Mouse (Mus musculus) limb, embryonic 10.5 days (tissue): Measurements from ENCODE around the gene Pth2r. TPM values are rescaled to one million over a fixed set of nuclear protein-coding genes. Genes with fewer than 3 reads are reported as not detected.
A peak's percentile ranks its signal among the peaks of the same experiment; 100 is the strongest.

ENCODE experiments used
- DNase-seq: peaks from one replicate; pipeline ENCODE4 v3.0.0-alpha.2; 2017; ENCODE audit warnings: low spot score
- H3K27ac ChIP-seq: fragments of 300-500 bp; sonication (generic); 2 replicates; pipeline ENCODE4 v1.5.1; 2016; ENCODE audit warnings: mild to moderate bottlenecking
- H3K27me3 ChIP-seq: fragments of 300-500 bp; sonication (generic); 2 replicates; pipeline ENCODE4 v1.6.1; 2016; ENCODE audit warnings: low read depth, mild to moderate bottlenecking; ENCODE audit not compliant: poor library complexity, severe bottlenecking
- H3K36me3 ChIP-seq: fragments of 300-500 bp; sonication (generic); 2 replicates; pipeline ENCODE4 v1.6.1; 2016; ENCODE audit warnings: mild to moderate bottlenecking, moderate library complexity
- H3K4me1 ChIP-seq: fragments of 300-500 bp; sonication (generic); 2 replicates; pipeline ENCODE4 v1.6.1; 2016
- H3K4me3 ChIP-seq: fragments of 300-500 bp; sonication (generic); 2 replicates; pipeline ENCODE4 v1.5.1; 2016; ENCODE audit warnings: mild to moderate bottlenecking, moderate library complexity
- H3K9me3 ChIP-seq: fragments of 300-500 bp; sonication (generic); replicated peaks from 2 replicates; pipeline ENCODE4 v1.6.1; 2016; ENCODE audit warnings: mild to moderate bottlenecking
- WGBS: fragments of 180-500 bp; shearing (Covaris S2); methylation state at CpG from one replicate; pipeline ENCODE4 v1.1.7; 2016; 5-methylcytosine and 5-hydroxymethylcytosine counted together
- polyA plus RNA-seq: library from polyadenylated mRNA; unstranded; fragments of >200 nt; fragmentation: Nextera tagmentation; extraction: Ambion mirVana; gene quantifications from 2 replicates; pipeline ENCODE4 v1.2.1, GENCODE M21; 2016

Pth2r gene
- polyA plus RNA-seq, 1 experiment from 2014 or later, result not detected

- H3K4me1 ChIP-seq, result no peaks in the 10 kb centered on the region
- H3K9me3 ChIP-seq, result no peaks in the 10 kb centered on the region
- no peaks in the 10 kb centered on the region for H3K27me3 ChIP-seq
- no peaks in the 10 kb centered on the region for H3K36me3 ChIP-seq
- 76% methylated on average over 2 of the region's 2 CpGs for WGBS
- DNase-seq, result no peak
- no peak overlapping the region for H3K27ac ChIP-seq
- H3K4me3 ChIP-seq, result no peak overlapping the region
These were observed 58.4 kb downstream of the Pth2r start for GRCm38 (mm10) chr1:65340240-65340639.

DNA sequence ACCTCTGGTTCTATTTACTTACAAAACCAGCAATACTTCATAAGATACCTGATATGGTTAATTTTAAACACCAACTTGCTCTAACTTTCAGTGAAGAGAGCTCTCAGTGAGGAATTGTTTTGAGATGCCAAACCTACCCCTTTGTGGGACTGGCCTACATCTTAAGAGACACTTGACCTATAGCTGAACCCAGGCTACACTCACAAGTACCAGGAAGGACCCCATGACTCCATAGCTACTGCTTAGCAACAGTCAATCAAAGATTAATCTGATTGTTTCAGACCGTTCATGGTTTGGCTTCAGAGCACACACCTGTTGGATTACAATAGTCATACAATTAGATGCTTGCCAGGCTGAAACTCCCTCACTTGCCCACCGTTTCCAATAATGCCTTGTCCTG lies 71.1 kb downstream of the Pth2r start:
- no peaks in the 10 kb centered on the region for H3K27me3 ChIP-seq
- no peak overlapping the region for H3K27ac ChIP-seq
- H3K4me1 ChIP-seq, result no peaks in the 10 kb centered on the region
- H3K36me3 ChIP-seq, result no peaks in the 10 kb centered on the region
- H3K9me3 ChIP-seq, result no peaks in the 10 kb centered on the region
- 94% methylated on average over 2 of the region's 2 CpGs for WGBS
- no peak overlapping the region for H3K4me3 ChIP-seq
- DNase-seq, result no peak

DNA sequence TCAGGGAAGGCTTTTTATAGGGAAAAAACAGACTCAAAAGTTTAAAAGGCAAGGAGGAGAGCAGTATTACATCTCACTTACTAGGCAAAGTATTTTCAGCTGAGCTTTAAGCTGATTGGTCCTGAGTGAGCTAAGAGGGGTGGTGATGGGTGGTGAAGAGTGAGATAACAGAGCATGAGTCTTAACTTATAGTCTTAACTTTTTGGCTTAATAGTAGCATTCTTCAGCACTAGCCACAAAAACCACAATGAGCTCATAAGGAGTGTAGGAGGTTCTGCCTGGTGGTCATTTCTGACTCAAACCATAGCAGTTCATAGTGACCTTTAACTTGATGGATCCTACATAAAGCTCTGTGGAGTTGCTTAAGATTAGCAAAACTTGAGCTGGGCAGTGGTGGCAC lies 72.3 kb downstream of the Pth2r start:
- Histone ChIP-seq H3K4me1 (no peaks in the 10 kb centered on the region), H3K4me3 (no peak overlapping the region), H3K9me3 (no peaks in the 10 kb centered on the region), H3K27me3 (no peaks in the 10 kb centered on the region), H3K36me3 (no peaks in the 10 kb centered on the region), H3K27ac (no peak overlapping the region)
- DNase-seq, result no peak

DNA sequence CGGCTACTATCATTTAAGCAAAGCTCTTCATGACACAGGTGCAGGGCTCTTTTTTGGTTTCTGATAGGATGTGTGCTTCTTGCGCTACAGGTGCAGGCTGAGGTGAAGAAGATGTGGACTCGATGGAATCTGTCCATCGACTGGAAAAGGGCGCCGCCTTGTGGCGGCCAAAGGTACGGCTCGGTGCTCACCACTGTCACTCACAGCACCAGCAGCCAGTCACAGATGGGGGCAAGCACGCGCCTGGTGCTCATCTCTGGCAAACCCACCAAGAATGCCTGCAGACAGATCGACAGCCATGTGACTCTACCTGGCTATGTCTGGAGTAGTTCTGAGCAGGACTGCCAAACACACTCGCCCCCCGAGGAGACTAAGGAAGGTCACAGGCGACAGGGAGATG lies 106.5 kb downstream of the Pth2r start:
- Histone ChIP-seq H3K4me3 (no peak overlapping the region), H3K9me3 (no peaks in the 10 kb centered on the region), H3K4me1 (no peaks in the 10 kb centered on the region), H3K27me3 (no peaks in the 10 kb centered on the region), H3K27ac (no peak overlapping the region), H3K36me3 (no peaks in the 10 kb centered on the region)
- DNase-seq, result peak; percentile 63
- 38% methylated on average over 15 of the region's 15 CpGs for WGBS

DNA sequence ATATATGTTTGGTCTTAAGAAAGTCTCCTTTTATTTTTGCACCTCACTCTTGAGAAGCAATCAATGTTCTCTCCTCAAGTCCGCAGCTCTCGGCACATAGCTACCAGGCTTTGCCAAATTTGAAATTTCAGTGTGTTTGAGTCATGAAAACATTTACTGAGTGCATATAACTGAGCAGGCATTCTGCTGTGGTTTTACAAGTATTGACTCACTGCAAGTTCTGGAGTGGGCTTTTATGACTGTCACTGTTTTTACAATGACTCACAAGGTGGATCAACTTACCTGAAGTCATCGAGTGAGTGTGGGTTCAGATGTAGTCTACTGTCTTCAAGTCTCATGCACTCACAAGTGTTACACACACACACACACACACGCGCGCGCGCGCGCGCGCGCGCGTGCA lies 107.8 kb downstream of the Pth2r start:
- Histone ChIP-seq H3K36me3 (no peaks in the 10 kb centered on the region), H3K27ac (no peak overlapping the region), H3K27me3 (no peaks in the 10 kb centered on the region), H3K9me3 (no peaks in the 10 kb centered on the region), H3K4me3 (no peak overlapping the region), H3K4me1 (no peaks in the 10 kb centered on the region)
- no peak for DNase-seq
- WGBS, result 96% methylated on average over 15 of the region's 15 CpGs

GRCm38 (mm10) chr1:65407441-65407840 lies 125.6 kb downstream of the Pth2r start:
- H3K4me1 ChIP-seq, result no peaks in the 10 kb centered on the region
- no peaks in the 10 kb centered on the region for H3K36me3 ChIP-seq
- no peak overlapping the region for H3K4me3 ChIP-seq
- H3K27ac ChIP-seq, result no peak overlapping the region
- WGBS, result 91% methylated on average over 5 of the region's 5 CpGs
- H3K9me3 ChIP-seq, result no peaks in the 10 kb centered on the region
- no peak for DNase-seq
- H3K27me3 ChIP-seq, result no peaks in the 10 kb centered on the region

- WGBS, result 95% methylated on average over 2 of the region's 2 CpGs
These were observed 139.1 kb downstream of the Pth2r start for GRCm38 (mm10) chr1:65420909-65421308.

DNA sequence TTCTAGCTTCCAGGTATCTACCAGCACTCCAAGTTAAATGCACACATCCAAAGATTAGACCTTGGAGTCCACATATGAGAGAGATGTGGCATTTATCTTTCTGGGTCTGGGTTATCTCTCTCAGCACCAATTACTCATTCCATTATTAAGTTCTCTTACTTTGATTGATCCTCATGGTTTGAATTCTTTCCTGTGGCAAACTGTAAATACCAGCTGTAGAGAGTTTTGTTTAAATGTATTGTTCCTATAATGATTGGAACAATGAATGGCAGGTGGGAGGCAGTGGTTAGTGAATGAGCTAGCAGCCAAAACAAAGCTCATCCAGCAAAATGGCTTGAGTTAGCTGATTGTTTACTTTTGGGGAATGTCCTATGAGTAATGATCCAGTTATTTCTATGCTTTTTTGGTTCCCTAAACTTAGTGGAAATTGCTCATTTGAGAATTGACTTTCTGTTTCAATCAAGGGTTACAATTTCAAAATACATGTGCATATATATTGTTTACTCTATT lies 140.7 kb downstream of the Pth2r start:
- H3K4me1 ChIP-seq, result no peaks in the 10 kb centered on the region
- no peaks in the 10 kb centered on the region for H3K9me3 ChIP-seq
- DNase-seq, result no peak

More at GRCm38 (mm10) chr1:65420909-65421308, 139.1 kb downstream of the Pth2r start:
- no peak for DNase-seq
- Histone ChIP-seq H3K27ac (no peak overlapping the region), H3K4me3 (no peak overlapping the region), H3K27me3 (no peaks in the 10 kb centered on the region), H3K36me3 (no peaks in the 10 kb centered on the region), H3K9me3 (no peaks in the 10 kb centered on the region), H3K4me1 (no peaks in the 10 kb centered on the region)

More for the DNA sequence above, 140.7 kb downstream of the Pth2r start:
- Histone ChIP-seq H3K27me3 (no peaks in the 10 kb centered on the region), H3K36me3 (no peaks in the 10 kb centered on the region), H3K27ac (no peak overlapping the region), H3K4me3 (no peak overlapping the region)

Other genes with a start within 250 kb of the Pth2r start
- gene Akr1cl, start 249.3 kb upstream of the Pth2r start, polyA plus RNA-seq, result 0.11 and 0.16 TPM in 2 replicates
- gene Cryge, start 230.9 kb upstream of the Pth2r start, polyA plus RNA-seq, result not detected in 2 replicates
- not detected in 2 replicates for gene Crygd, start 218.6 kb upstream of the Pth2r start, polyA plus RNA-seq
- gene Crygc, start 208.4 kb upstream of the Pth2r start, polyA plus RNA-seq, result not detected in 2 replicates
- not detected in 2 replicates for gene Crygb, start 199.8 kb upstream of the Pth2r start, polyA plus RNA-seq
- not detected in 2 replicates for gene Cryga, start 178.7 kb upstream of the Pth2r start, polyA plus RNA-seq
- gene Gm28845, start 162.5 kb upstream of the Pth2r start, polyA plus RNA-seq, result not detected in 2 replicates
- 0.35 and 0.50 TPM in 2 replicates for gene D630023F18Rik, start 158.8 kb upstream of the Pth2r start, polyA plus RNA-seq
- gene Idh1, start 95.6 kb upstream of the Pth2r start, polyA plus RNA-seq, result 147 and 173 TPM in 2 replicates
- gene Pikfyve, start 95.4 kb upstream of the Pth2r start, polyA plus RNA-seq, result 13.1 and 13.2 TPM in 2 replicates